Mouse (Mus musculus): Measurements from ENCODE around the gene 1190002N15Rik.

DNA sequence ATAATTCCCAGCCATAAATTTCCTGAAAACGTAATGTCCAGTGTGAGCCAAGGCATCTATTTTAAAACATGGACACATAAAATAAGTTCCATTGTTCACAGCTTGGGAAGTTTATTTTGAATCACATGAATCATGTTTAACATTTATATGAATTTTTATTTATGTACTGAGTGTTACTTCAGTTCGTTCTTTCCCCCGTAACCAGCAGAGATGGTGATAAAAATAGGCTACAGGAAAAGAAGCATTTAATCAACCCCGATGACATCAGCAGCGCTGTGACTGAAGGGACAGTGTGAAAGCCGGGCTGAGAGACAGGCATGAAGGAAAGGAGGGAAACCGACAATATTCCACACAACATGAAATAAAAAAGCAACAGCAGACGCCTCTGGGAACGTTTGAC lies 46.4 kb downstream of the 1190002N15Rik start:
- TF ChIP-seq CTCF (conservative IDR thresholded peaks at IDR 0.05; ENCODE audit: low read length) (no peak), POU5F1 (IDR thresholded peaks at IDR 0.05; ENCODE audit: borderline replicate concordance, low read length) (no peak), NANOG (IDR thresholded peaks at IDR 0.05; ENCODE audit: borderline replicate concordance, low read length) (no peak)

All from E14TG2a.4 (cell line).